Mouse (Mus musculus): ENCODE measurements around the gene Scube3. TPM values are rescaled to one million over a fixed set of nuclear protein-coding genes. Genes with fewer than 3 reads are reported as not detected.
A peak's percentile ranks its signal among the peaks of the same experiment; 100 is the strongest.

Gene Scube3
- total RNA-seq, 1 experiment from 2014 or later, result 11.9 TPM

- DNase-seq, result peak; percentile 76
Measured at GRCm38 (mm10) chr17:28177540-28178046, 35.7 kb downstream of the Scube3 start.

- DNase-seq, result no peak
Measured at GRCm38 (mm10) chr17:28180331-28180730, 38.4 kb downstream of the Scube3 start.

- no peak for DNase-seq
Measured at GRCm38 (mm10) chr17:28180783-28181544, 39.0 kb downstream of the Scube3 start.

- DNase-seq, result no peak
Measured at GRCm38 (mm10) chr17:28184971-28185638, 43.2 kb downstream of the Scube3 start.

- DNase-seq, result no peak
Measured at GRCm38 (mm10) chr17:28188313-28188712, 46.4 kb downstream of the Scube3 start.

- DNase-seq, result no peak
Measured at GRCm38 (mm10) chr17:28192754-28193153, 50.8 kb downstream of the Scube3 start.

GRCm38 (mm10) chr17:28193559-28193958 lies 51.6 kb downstream of the Scube3 start:
- DNase-seq, result no peak

GRCm38 (mm10) chr17:28195033-28195432 lies 53.1 kb downstream of the Scube3 start:
- DNase-seq, result no peak

- DNase-seq, result peak; percentile 76
Measured at GRCm38 (mm10) chr17:28197646-28198045, 55.7 kb downstream of the Scube3 start.

GRCm38 (mm10) chr17:28201982-28202381 lies 60.0 kb downstream of the Scube3 start:
- DNase-seq, result no peak

- DNase-seq, result peak; percentile 66
Measured at GRCm38 (mm10) chr17:28204052-28204720, 62.2 kb downstream of the Scube3 start.

GRCm38 (mm10) chr17:28205443-28205842 lies 63.5 kb downstream of the Scube3 start:
- DNase-seq, result peak; percentile 53

- no peak for DNase-seq
Measured at GRCm38 (mm10) chr17:28207092-28207491, 65.2 kb downstream of the Scube3 start.

GRCm38 (mm10) chr17:28207591-28208313 lies 65.8 kb downstream of the Scube3 start, which contains the start of gene Def6:
Def6 (plus strand) TSS chr17:28207778.
- DNase-seq, result peak; percentile 83

GRCm38 (mm10) chr17:28208314-28208612 lies 66.3 kb downstream of the Scube3 start:
- DNase-seq, result no peak

- DNase-seq, result no peak
Measured at GRCm38 (mm10) chr17:28209457-28210110, 67.6 kb downstream of the Scube3 start.

- DNase-seq, result peak; percentile 37
Measured at GRCm38 (mm10) chr17:28211921-28212341, 70.0 kb downstream of the Scube3 start.

GRCm38 (mm10) chr17:28212391-28212790 lies 70.5 kb downstream of the Scube3 start:
- no peak for DNase-seq

GRCm38 (mm10) chr17:28213236-28213635 lies 71.3 kb downstream of the Scube3 start:
- DNase-seq, result peak; percentile 47

GRCm38 (mm10) chr17:28216791-28217190 lies 74.8 kb downstream of the Scube3 start:
- no peak for DNase-seq
